ENCODE assay signal across 25 mouse cellular contexts in the genomic region with DNA sequence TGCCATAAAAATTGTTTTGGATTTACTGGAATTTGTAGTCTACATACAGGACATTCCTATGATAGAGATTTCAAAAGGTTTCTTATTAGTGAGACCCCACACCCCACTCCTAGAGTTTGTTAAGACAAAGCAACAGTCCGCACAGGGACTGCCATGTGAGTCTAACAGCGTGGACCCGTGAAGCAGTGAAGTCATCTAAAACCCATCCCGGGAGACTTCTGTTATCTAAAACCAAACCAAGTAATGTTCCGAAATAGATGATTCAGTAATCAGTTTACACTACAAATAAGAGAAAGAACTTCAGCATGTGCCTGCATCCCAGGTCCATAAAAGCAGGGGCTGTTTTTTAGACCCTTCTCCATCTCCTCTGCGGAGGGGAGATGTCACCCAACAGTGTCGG.
DNase-seq lines count a peak whose midpoint lies in the region; ATAC-seq and TF ChIP-seq lines count a peak whose summit lies in the region.
"Had no signal": no experiment of that assay in that cellular context is flagged by ENCODE, and none has a peak within 500 bp of the region (broad histone marks: within the 10 kb centered on the region; RNA-seq: fewer than 3 reads in every experiment).

No protein-coding gene starts in this region.

- peaks cover 4% of the 10 kb centered on the region for H3K36me3 ChIP-seq in heart, adult 2 months (ENCODE audit: control insufficient read depth, insufficient read depth, low read length)
- H3K36me3 ChIP-seq in heart, embryonic 11.5 days (ENCODE audit: control insufficient read depth, insufficient read depth, low read length), result no peaks in the 10 kb centered on the region
- no peaks in the 10 kb centered on the region for H3K36me3 ChIP-seq in lung, embryonic 15.5 days
- H3K36me3 ChIP-seq: embryonic facial prominence, embryonic 10.5 days; embryonic facial prominence, embryonic 13.5 days; forebrain, embryonic 12.5 days; forebrain, embryonic 15.5 days had no signal

- no peaks in the 10 kb centered on the region for H3K27me3 ChIP-seq in heart, adult 2 months (ENCODE audit: control insufficient read depth, insufficient read depth, low read length)
- H3K27me3 ChIP-seq in heart, embryonic 11.5 days (ENCODE audit: control insufficient read depth, insufficient read depth, low read length), result peaks cover 4% of the 10 kb centered on the region; the same call in 1 of the 2 replicates
- H3K27me3 ChIP-seq in lung, embryonic 15.5 days, result no peaks in the 10 kb centered on the region
- H3K27me3 ChIP-seq: embryonic facial prominence, embryonic 13.5 days; forebrain, embryonic 12.5 days; forebrain, embryonic 15.5 days had no signal

- H3K27ac ChIP-seq in heart, adult 2 months, result peak overlapping the region; percentile 62
- H3K27ac ChIP-seq in heart, embryonic 11.5 days (ENCODE audit: low read depth, low read length), result no peak overlapping the region
- 0 out of 2 replicates have a peak overlapping the region, but pooled peaks have one; percentile 73 for H3K27ac ChIP-seq in lung, embryonic 15.5 days
- H3K27ac ChIP-seq in brown adipose tissue, adult 24 weeks (replicated peaks; ENCODE audit: low read depth, low read length), result 0 out of 2 replicates have a peak overlapping the region, but pooled peaks have one; percentile 27
- H3K27ac ChIP-seq: embryonic facial prominence, embryonic 10.5 days; embryonic facial prominence, embryonic 13.5 days; forebrain, embryonic 12.5 days; forebrain, embryonic 15.5 days; hindbrain, embryonic 14.5 days; hindbrain, postnatal 0 days had no signal

- ATAC-seq in heart, embryonic 11.5 days (replicated peaks; ENCODE audit: insufficient number of reproducible peaks, low FRiP score, low TSS enrichment), result no peak
- no peak for ATAC-seq in lung, embryonic 15.5 days (ENCODE audit: borderline replicate concordance, extremely low read depth, low FRiP score, low TSS enrichment)
- ATAC-seq: CD4-positive, CD25-positive, alpha-beta regulatory T cell, adult 4 months; forebrain, embryonic 15.5 days; hindbrain, postnatal 0 days; inflammation-experienced regulatory T-cells, adult 6 months; intestine, embryonic 16.5 days had no signal

- no peak overlapping the region for H3K4me2 ChIP-seq in heart, embryonic 11.5 days
- no peak overlapping the region for H3K4me2 ChIP-seq in lung, embryonic 15.5 days
- H3K4me2 ChIP-seq: embryonic facial prominence, embryonic 13.5 days; forebrain, embryonic 12.5 days; forebrain, embryonic 15.5 days; hindbrain, embryonic 14.5 days had no signal

- 72% methylated on average over 7 of the region's 7 CpGs for WGBS in heart, adult 2 months
- 75% methylated on average over 7 of the region's 7 CpGs for WGBS in heart, embryonic 11.5 days (ENCODE audit: insufficient replicate concordance)
- 85% methylated on average over 7 of the region's 7 CpGs for WGBS in lung, embryonic 15.5 days

- intact Hi-C loops in heart, adult 2 months (cut with DNase I), result no loop called here

- TF ChIP-seq EP300 in heart, adult 2 months (IDR thresholded peaks at IDR 0.05; ENCODE audit: insufficient read depth, low read depth, low read length), result no peak

- H3K9ac ChIP-seq in heart, adult 2 months (ENCODE audit: low read depth, low read length), result no peak overlapping the region
- no peak overlapping the region for H3K9ac ChIP-seq in heart, embryonic 11.5 days (ENCODE audit: low read depth, low read length)
- H3K9ac ChIP-seq in lung, embryonic 15.5 days, result no peak overlapping the region
- H3K9ac ChIP-seq: embryonic facial prominence, embryonic 13.5 days; forebrain, embryonic 12.5 days; forebrain, embryonic 15.5 days; hindbrain, embryonic 14.5 days had no signal

- H3K4me1 ChIP-seq in heart, adult 2 months (ENCODE audit: control insufficient read depth, insufficient read depth, low read length), result peaks cover 20% of the 10 kb centered on the region
- H3K4me1 ChIP-seq in heart, embryonic 11.5 days (ENCODE audit: control insufficient read depth, insufficient read depth, low read length), result peaks cover 26% of the 10 kb centered on the region
- H3K4me1 ChIP-seq in lung, embryonic 15.5 days, result peaks cover 36% of the 10 kb centered on the region
- peaks cover 33% of the 10 kb centered on the region for H3K4me1 ChIP-seq in brown adipose tissue, adult 24 weeks (ENCODE audit: control insufficient read depth, insufficient read depth, insufficient read length, low read length)
- H3K4me1 ChIP-seq: forebrain, embryonic 15.5 days had no signal

- H3K9me3 ChIP-seq in heart, embryonic 11.5 days (replicated peaks; ENCODE audit: control insufficient read depth, low read length), result no peaks in the 10 kb centered on the region
- no peaks in the 10 kb centered on the region for H3K9me3 ChIP-seq in lung, embryonic 15.5 days
- H3K9me3 ChIP-seq: embryonic facial prominence, embryonic 10.5 days; embryonic facial prominence, embryonic 13.5 days; forebrain, embryonic 12.5 days; forebrain, embryonic 15.5 days had no signal

- H3K4me3 ChIP-seq in heart, adult 2 months, result no peak overlapping the region
- H3K4me3 ChIP-seq in heart, embryonic 11.5 days (ENCODE audit: low read depth, low read length), result no peak overlapping the region
- H3K4me3 ChIP-seq in lung, embryonic 15.5 days, result no peak overlapping the region
- no peak overlapping the region for H3K4me3 ChIP-seq in brown adipose tissue, adult 24 weeks (ENCODE audit: insufficient read depth, low read depth, low read length)
- H3K4me3 ChIP-seq: embryonic facial prominence, embryonic 10.5 days; embryonic facial prominence, embryonic 13.5 days; erythroblast, embryonic 14.5 days; forebrain, embryonic 12.5 days; forebrain, embryonic 15.5 days had no signal

- peaks cover 2% of the 10 kb centered on the region; the same call in 1 of the 2 replicates for H3K79me2 ChIP-seq in heart, adult 2 months (replicated peaks; ENCODE audit: control insufficient read depth, insufficient read depth, low read length)

- no peak for TF ChIP-seq POLR2A in heart, adult 2 months (IDR thresholded peaks at IDR 0.05; ENCODE audit: insufficient read depth, low read depth, low read length)

- DNase-seq in heart, adult 2 months, result no peak
- no peak for DNase-seq in lung, postnatal 10 days
- peak; percentile 50 for DNase-seq in skeletal muscle tissue, adult 2 months (ENCODE audit: low read depth, low spot score)
- DNase-seq: adrenal gland, adult 2 months; adrenal gland, postnatal 14 days; cerebellum, adult 11-12 months; cerebellum, adult 8-10 months; cerebellum, postnatal 10 days; cerebellum, postnatal 36 days; embryo, embryonic 11 days; gastrocnemius, postnatal 14 days; heart, postnatal 4 days had no signal

- TF ChIP-seq CTCF in heart, adult 2 months (IDR thresholded peaks at IDR 0.05), result no peak
